Mouse (Mus musculus): ENCODE results near the gene Clcn2.
A peak's percentile ranks its signal among the peaks of the same experiment; 100 is the strongest.

Clcn2 gene

GRCm38 (mm10) chr16:20717181-20717977 lies at the start of gene Clcn2, which contains the start of gene Polr2h:
Gene Clcn2 (minus strand): TSS chr16:20717746.
Gene Polr2h (plus strand): TSS chr16:20717665.
- DNase-seq = peak; percentile 97

GRCm38 (mm10) chr16:20765244-20765643 lies 47.7 kb upstream of the Clcn2 start:
- peak; percentile 25 to 56 for DNase-seq

- peak; percentile 77 to 80 for DNase-seq
Observed at GRCm38 (mm10) chr16:20761681-20762080, 44.1 kb upstream of the Clcn2 start.

- DNase-seq = no peak
Observed at GRCm38 (mm10) chr16:20757385-20757784, 39.8 kb upstream of the Clcn2 start.

GRCm38 (mm10) chr16:20756052-20756451 lies 38.5 kb upstream of the Clcn2 start:
- DNase-seq = no peak

GRCm38 (mm10) chr16:20750518-20750917 lies 33.0 kb upstream of the Clcn2 start:
- no peak for DNase-seq

GRCm38 (mm10) chr16:20746641-20747040 lies 29.1 kb upstream of the Clcn2 start:
- DNase-seq = no peak

GRCm38 (mm10) chr16:20739845-20740244 lies 22.3 kb upstream of the Clcn2 start:
- no peak for DNase-seq

- DNase-seq = no peak
Observed at GRCm38 (mm10) chr16:20736823-20737222, 19.3 kb upstream of the Clcn2 start.

GRCm38 (mm10) chr16:20736168-20736567 lies 18.6 kb upstream of the Clcn2 start:
- no peak for DNase-seq

GRCm38 (mm10) chr16:20735651-20736050 lies 18.1 kb upstream of the Clcn2 start:
- DNase-seq = no peak

- DNase-seq = peak; percentile 28 to 46
Observed at GRCm38 (mm10) chr16:20733731-20734730, 16.5 kb upstream of the Clcn2 start, which contains the start of gene Thpo. Gene Thpo (minus strand): TSS chr16:20734511.

GRCm38 (mm10) chr16:20732925-20733730 lies 15.6 kb upstream of the Clcn2 start, which contains the start of gene Chrd:
Gene Chrd (plus strand): TSS chr16:20733127.
- peak; percentile 79 to 80 for DNase-seq

GRCm38 (mm10) chr16:20732251-20732924 lies 14.8 kb upstream of the Clcn2 start:
- peak; percentile 41 to 46 for DNase-seq

GRCm38 (mm10) chr16:20731688-20732087 lies 14.1 kb upstream of the Clcn2 start:
- DNase-seq = peak in 1 of 2 experiments; percentile 19

GRCm38 (mm10) chr16:20730293-20730711 lies 12.8 kb upstream of the Clcn2 start:
- no peak for DNase-seq

GRCm38 (mm10) chr16:20726384-20726783 lies 8.8 kb upstream of the Clcn2 start:
- no peak for DNase-seq

GRCm38 (mm10) chr16:20725750-20726149 lies 8.2 kb upstream of the Clcn2 start:
- DNase-seq = no peak

- no peak for DNase-seq
Observed at GRCm38 (mm10) chr16:20725321-20725720, 7.8 kb upstream of the Clcn2 start.

GRCm38 (mm10) chr16:20724338-20724748 lies 6.8 kb upstream of the Clcn2 start:
- DNase-seq = no peak

- DNase-seq = no peak
Observed at GRCm38 (mm10) chr16:20723247-20723646, 5.7 kb upstream of the Clcn2 start.

GRCm38 (mm10) chr16:20722736-20723135 lies 5.2 kb upstream of the Clcn2 start:
- DNase-seq = no peak
